Mouse (Mus musculus) neutrophil, adult 59 days (primary cell): ENCODE data around the gene Mpped2. TPM values are rescaled to one million over a fixed set of nuclear protein-coding genes. Genes with fewer than 3 reads are reported as not detected.

Experiments
- total RNA-seq, 2 experiments: library from RNA; stranded (reverse); gene quantifications; 1 replicate in 1 of 2; 2 replicates in 1 of 2; pipeline ENCODE4 v1.2.4; 2023

The Mpped2 gene
- total RNA-seq, result not detected

GRCm38 (mm10) chr2:106692783-106693701, at the start of gene Mpped2:
Mpped2 (plus strand) TSS chr2:106693269.

